Mouse (Mus musculus): ENCODE measurements at regions not wholly inside any gene's neighbourhood (a gene's known extent, or its start where the extent isn't known, plus 50 kb on each side); places are given as distances from the start of the nearest gene placed in this dataset.

- TF ChIP-seq POLR2A (IDR thresholded peaks at IDR 0.05; ENCODE audit: extremely low read depth, insufficient read depth, low read length) = no peak
- no peak for TF ChIP-seq CTCF (IDR thresholded peaks at IDR 0.05; ENCODE audit: low read depth, low read length)
Measured at GRCm38 (mm10) chr9:115551080-115551479, 240.9 kb upstream of the Stt3b start.
